Mouse (Mus musculus) frontal cortex, postnatal 36 days (tissue): ENCODE measurements around the gene Plcl2.

Experiments
- DNase-seq, 2 experiments: peaks; one replicate each; pipeline ENCODE4 v3.0.0; 2022; ENCODE audit warnings: low spot score in 2 of 2

Gene Plcl2

DNA sequence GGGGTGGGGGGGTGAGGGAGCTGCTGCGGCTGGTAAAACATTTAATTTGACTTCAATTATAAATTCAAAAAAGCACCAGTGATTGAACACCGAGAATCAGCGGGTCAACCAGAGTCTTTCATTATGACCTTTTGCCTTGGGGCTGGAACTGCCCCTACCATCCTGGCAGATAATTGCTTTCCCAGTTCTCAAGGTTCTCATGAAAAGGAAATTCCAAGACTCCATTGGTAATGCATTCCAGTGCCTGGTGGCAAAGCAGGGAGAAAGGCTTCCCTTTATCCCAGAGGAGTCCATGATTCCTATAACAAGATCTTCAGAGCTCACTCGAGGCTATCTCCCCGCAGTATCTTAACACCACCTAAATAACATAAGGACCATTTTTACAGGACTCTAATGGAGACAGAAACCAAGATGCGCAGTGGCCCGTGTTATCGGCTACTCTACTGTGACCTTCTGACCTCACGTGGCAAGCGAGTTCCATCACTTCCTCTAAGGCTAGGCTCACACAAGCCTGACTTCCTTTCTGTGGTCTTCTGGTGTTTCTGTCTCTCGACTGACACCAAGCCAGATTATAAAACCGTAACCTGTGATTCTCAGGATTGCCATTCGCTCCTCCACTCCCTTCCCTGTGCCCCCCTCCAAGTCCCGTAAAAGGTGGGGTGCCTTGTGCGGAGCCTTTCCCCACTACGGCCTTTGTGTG, 10.0 kb upstream of the Plcl2 start:
- DNase-seq: no peak

DNA sequence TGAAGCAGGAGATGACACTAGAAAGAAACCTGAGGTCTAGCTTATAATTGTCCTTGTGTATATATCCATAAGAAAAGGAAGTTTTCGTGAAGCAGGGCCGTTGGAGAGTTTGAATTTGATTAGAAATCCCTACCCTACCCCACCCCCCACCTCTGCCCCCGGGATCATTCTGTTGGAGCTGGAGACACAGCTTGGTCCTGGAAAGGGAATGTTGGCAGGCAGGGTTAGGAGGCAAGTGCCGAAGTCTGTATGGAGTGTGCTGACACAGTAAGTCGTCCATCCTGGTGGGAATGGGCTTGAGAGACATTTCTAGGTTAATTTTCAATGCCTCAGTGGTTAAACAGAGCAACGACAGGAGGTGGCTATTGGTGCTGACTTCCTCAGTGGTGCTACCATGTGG, 8.4 kb upstream of the Plcl2 start:
- no peak for DNase-seq

GRCm38 (mm10) chr17:50503075-50503474, 6.1 kb upstream of the Plcl2 start:
- DNase-seq: no peak

GRCm38 (mm10) chr17:50504070-50504846, 4.9 kb upstream of the Plcl2 start:
- no peak for DNase-seq

DNA sequence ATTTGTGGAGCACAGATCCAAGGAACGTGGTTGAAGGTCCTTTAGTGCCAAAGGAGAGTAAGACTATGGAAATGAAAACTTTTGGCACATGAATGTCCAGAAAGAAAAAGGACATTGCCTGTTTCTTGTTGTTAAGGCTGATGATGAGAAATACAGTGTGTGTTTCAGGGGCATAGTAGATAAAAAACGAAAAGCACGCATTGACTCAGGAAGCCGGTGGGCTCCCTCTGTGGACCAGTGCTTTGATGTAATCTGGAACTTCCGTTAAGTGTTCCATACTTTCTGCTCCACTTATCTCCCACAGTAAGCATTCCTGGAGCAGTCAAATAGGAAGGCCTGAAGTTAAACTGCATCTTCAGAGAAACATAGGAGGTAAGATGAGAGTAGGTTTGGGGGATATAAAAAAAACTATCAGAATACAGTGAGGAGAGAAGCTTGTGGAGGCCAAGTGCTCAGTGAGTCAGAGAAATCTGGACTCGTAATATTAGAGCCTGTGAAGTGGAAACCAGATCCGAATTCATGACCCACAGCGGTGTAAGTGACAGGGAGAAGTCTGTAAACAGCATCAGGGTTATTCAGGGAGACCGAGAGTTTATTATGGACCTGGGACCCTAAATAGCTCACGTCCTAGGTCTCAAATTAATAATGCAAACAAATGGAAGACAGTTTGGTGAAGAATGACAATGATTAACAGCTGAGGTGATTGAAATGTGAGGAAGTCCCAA, 3.1 kb upstream of the Plcl2 start:
- DNase-seq: no peak

DNA sequence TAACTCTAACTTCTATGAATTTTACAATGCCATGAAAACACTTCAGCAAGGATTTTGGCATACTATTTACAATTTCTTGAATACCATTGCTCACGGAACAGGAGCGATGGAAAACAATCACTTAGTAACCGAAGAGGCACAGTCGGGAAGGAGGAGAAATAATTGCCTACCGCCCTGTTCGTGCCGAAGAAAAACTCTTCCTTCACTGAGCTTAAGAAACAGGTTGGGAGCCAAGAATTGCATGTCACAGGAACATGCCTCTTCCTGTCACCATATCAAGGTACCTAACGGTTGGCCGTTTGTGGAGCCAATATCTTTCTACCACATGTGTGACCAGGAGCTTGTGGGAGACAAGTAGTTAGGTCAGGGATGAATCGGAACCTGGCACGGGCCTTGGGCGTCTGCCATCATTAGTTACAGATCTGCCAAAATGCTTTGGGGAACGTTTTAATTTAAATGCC, 2.3 kb upstream of the Plcl2 start:
- no peak for DNase-seq

DNA sequence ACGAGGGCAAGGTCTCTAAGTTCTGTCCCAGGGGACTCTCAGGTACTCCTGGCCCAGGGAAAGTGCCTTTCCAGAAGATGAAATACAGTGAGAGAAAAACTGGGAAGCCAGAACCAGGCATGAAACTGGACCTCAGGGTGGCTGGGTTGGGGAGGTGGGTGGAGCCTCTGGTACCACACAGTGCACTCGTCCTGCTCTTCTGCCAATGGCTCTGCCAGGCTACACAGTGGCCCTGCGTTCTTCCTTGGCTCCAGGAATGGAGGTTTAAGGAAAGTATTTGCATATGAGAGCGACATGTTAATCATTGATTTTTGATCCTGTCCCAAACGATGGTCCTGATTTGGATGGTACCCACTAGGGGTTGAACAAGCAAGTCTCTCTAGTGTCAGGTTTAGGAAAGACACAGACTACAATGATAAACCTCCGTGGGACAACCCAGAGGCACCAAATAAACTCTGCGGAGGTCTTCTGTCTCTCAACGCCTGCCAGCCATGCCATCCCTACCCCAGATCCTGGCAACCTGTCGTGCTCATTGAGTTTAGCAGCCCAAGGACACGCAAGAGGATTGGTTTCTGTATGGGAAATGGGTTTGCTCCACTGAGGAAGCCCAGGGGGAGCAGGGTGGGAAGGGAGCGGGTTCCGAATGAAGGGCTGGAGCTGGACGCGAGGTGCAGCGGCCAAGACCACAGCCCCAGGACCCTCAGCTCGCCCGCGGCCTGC, 988 bp upstream of the Plcl2 start:
- DNase-seq: no peak

- DNase-seq: peak; percentile 56 to 65
Observed at GRCm38 (mm10) chr17:50508775-50509250, 390 bp upstream of the Plcl2 start.

DNA sequence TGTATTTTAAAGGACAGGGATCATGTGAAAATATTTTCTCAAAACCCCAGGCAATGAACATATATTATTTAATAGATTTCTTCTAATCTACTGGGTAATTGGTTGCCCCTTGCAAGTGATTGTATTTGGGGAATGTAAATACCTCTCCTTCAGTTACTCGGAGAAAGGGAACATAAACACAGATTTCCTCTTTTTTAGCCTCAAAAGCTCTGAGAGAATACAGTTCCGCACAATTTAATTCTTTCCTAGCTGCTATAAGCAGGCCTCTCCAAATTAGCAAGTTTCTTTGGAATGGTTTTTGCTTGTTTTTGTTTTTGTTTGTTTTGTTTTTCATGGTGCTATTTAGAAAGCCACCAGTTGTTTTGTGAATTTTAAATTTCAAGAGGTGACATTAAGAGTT, 1.1 kb downstream of the Plcl2 start:
- DNase-seq: no peak

GRCm38 (mm10) chr17:50510741-50511140, 1.5 kb downstream of the Plcl2 start:
- DNase-seq: no peak

- DNase-seq: no peak
Observed at GRCm38 (mm10) chr17:50512222-50512621, 3.0 kb downstream of the Plcl2 start.

DNA sequence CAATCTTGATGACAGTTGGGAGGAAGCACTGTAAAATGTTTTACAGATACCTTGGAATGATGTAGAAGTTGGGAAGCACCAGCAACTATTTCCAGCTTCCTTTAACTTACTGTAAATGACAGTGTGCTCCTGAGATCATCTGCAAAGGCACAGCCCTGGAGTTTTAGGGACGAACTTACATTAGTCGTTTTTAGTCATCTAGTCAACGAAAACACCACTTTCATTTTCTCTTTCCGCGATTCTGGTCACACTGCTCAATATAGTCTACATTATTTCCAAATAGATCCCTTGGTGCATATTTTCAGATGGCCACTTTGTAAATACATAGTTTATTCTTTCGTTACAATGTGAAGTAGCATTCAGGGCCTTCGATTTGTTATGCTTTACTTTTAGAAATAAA, 3.6 kb downstream of the Plcl2 start:
- DNase-seq: no peak

- DNase-seq: no peak
Observed at GRCm38 (mm10) chr17:50513376-50513775, 4.2 kb downstream of the Plcl2 start.

DNA sequence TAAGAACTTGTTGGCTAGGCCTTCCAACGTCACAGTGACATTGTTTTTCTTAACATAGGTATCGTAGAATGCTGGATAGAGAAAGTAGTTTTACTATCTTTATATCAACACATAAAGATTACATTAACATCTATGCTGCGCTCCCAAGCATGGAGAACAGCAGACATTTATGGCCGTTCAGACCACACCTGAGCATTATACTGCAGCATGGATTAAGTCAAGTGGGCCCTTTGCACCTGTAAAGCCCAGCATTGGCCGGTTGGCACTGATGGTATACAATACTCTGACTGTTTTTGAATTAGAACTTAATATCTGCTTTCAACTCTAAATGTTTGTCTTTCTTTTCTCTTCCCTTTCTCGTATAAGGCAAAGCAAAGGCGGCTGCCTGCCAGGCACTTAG, 4.8 kb downstream of the Plcl2 start:
- no peak for DNase-seq

- DNase-seq: no peak
Observed at GRCm38 (mm10) chr17:50515926-50516325, 6.7 kb downstream of the Plcl2 start.

DNA sequence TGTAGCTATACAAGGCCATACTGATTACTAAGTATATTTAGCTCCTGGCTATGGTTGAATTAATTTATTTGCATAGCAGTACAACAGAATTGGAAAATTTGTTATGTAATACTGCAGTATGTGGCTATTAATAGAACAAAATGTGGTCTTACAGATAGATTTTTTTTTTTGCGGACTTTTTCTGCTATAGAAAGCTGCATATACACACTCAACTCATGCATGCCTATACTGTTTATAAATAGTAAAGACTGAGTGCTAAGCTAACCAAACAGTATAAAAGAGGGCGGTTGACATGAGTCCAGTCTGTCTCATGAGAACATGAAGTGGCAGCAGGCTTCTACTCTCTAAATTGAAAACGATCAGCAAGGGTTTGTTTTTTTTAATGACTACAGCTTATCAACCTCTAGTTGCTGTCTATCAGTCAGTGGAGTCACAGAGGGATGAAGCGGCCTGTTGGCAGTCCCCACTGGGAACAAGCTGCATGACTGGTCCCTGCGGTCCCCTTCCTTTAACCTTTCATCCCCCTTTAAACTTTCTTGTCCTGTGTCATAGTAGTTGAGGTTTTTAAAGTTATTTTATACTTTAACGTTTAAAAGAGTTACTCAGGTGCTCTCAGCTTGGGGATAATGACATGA, 8.7 kb downstream of the Plcl2 start:
- DNase-seq: no peak

DNA sequence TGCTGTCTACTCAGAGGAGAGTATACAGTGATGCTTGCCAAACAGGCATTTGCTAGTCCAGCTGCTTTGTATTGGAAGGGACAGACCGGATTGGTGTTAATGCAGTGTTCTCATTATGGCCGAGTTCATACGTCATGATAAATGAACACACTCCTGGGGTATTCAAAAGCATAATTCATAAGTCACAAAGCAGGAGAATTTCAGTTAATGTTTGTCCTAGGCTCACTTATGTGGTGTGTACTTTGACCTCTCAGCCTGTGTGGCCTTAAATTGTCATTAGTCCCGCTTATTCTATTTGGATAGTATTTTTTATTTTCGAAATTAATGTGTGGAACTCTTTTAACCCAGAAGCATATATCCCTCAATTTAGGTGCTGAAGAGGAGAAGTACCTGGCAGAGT, 10.4 kb downstream of the Plcl2 start:
- DNase-seq: no peak

DNA sequence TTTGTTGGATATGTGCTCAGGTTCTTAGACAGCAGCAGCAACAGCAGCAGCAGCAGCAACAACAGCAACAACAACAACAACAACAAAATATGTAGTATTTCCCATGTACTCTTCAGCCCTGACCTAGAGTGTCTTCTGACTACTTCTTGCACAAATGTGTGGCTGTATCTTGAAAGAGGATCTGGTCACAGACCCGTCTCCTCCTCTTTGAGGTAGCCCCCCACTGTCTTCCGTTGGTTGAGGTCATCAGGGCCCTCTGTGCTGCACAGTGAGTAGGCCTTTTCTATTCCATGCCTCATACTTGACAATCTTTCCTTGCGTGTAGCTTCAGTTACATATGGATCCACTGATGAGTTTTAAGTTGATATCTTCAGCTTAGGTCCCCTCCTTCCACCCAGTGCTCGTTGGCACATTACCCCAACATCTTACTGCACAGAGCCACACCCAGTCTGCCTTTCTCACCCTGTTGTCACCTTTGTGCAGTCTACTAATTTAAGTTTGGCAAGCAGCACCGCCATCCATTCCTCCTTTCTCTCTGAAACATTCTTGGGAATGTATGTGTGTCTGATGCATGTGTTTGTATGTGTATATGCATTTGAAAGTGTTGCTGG, 13.4 kb downstream of the Plcl2 start:
- no peak for DNase-seq

- peak; percentile 60 to 72 for DNase-seq
Observed at GRCm38 (mm10) chr17:50524970-50525369, 15.8 kb downstream of the Plcl2 start.

DNA sequence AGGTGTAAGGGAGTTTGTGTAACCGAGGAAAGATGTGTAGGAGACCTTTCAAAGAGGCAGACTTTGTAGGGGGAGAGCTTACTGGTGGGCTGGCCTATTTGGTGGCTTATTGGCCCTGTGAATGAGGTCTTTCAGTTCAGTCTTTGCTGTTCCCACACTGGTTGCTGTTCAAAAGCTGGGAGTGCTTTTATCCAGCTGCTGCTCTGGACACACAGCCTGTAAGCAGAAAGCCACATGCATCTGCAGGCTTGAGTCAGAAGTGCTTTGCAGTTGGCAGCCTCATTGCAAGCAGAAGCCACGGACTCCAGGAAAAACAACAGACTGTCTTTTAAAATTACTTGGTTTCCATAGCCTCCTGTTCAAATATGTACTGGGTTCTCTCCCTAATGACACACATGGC, 16.6 kb downstream of the Plcl2 start:
- DNase-seq: peak in 1 of 2 experiments; percentile 44

GRCm38 (mm10) chr17:50530089-50530488, 20.9 kb downstream of the Plcl2 start:
- DNase-seq: no peak
